Mouse (Mus musculus): ENCODE results near the gene Grk3.

DNA sequence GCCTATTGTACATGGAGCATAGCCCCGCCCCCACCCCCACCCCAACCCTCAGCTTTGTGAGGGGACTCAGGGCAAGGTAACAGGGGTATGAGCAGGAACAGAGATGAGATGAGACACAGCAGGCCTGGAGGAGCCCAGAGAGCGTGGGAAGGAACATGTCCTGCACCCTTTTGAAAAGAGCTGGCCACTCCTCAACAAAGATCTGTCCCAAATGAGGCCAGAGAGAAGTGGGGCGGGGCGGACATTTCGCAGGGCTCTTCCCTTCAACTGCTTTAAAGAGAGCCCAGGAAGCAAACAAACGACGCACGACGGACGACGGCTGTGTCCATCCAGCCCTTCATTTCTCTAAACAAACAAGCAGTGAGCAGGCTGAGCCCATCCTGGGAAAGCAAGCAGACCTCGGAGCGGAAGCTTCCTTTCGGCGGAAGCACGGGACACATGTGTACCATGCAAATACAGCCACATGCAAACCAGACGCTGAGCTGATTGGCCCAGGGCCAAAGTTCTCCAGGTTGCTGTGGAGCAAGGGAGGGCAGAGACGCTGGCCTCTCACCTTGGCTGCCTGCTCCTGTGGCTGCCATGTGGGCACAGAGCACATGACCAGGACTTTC lies 8.7 kb upstream of the Grk3 start:
- TF ChIP-seq EP300 (IDR thresholded peaks at IDR 0.05; ENCODE audit: low read depth) (no peak), CTCF (IDR thresholded peaks at IDR 0.05; ENCODE audit: low read depth) (no peak)

All from heart, postnatal 0 days (tissue).